Mouse (Mus musculus) forebrain, postnatal 0 days (tissue): ENCODE measurements around the gene Syne1. TPM values are rescaled to one million over a fixed set of nuclear protein-coding genes. Genes with fewer than 3 reads are reported as not detected.

Experiments used
- ATAC-seq: fragments of 200-750 bp; cut with Nextera tagmentation; 2 replicates; pipeline ENCODE4 v1.8.0; 2017; ENCODE audit warnings: mild to moderate bottlenecking, moderate library complexity
- DNase-seq: peaks from one replicate; pipeline ENCODE4 v3.0.0-alpha.2; 2015
- H3K27ac ChIP-seq: fragments of 300-500 bp; sonication (generic); 2 replicates; pipeline ENCODE4 v1.5.1; 2014; ENCODE audit warnings: low read depth, mild to moderate bottlenecking, antibody characterized with exemption, low read length, moderate library complexity, mixed read lengths
- H3K27me3 ChIP-seq: fragments of 300-500 bp; sonication (generic); 2 replicates; pipeline ENCODE4 v1.6.1; 2014; ENCODE audit warnings: mild to moderate bottlenecking, low read length, mixed read lengths; ENCODE audit not compliant: insufficient read depth
- H3K36me3 ChIP-seq: fragments of 300-500 bp; sonication (generic); 2 replicates; pipeline ENCODE4 v1.6.1; 2014; ENCODE audit warnings: mild to moderate bottlenecking, moderate library complexity; ENCODE audit not compliant: insufficient read depth
- H3K4me1 ChIP-seq: fragments of 300-500 bp; sonication (generic); 2 replicates; pipeline ENCODE4 v1.6.1; 2014; ENCODE audit warnings: antibody characterized with exemption; ENCODE audit not compliant: insufficient read depth
- H3K4me2 ChIP-seq: fragments of 300-500 bp; sonication (generic); 2 replicates; pipeline ENCODE4 v1.6.1; 2014; ENCODE audit warnings: low read depth, mild to moderate bottlenecking, moderate library complexity
- H3K4me3 ChIP-seq: fragments of 300-500 bp; sonication (generic); 2 replicates; pipeline ENCODE4 v1.5.1; 2014; ENCODE audit warnings: low read depth, low read length, mixed read lengths
- H3K9ac ChIP-seq: fragments of 300-500 bp; sonication (generic); 2 replicates; pipeline ENCODE4 v1.6.1; 2014; ENCODE audit warnings: mild to moderate bottlenecking
- H3K9me3 ChIP-seq: fragments of 300-500 bp; sonication (generic); 2 replicates; pipeline ENCODE4 v1.6.1; 2016; ENCODE audit warnings: low read length
- CTCF ChIP-seq: sonication (generic); IDR thresholded peaks from 2 replicates; pipeline ENCODE4 v1.5.1; 2016; ENCODE audit warnings: antibody characterized with exemption, control low read depth, low read depth
- WGBS: fragments of 180-500 bp; shearing (Covaris S2); extraction: QIAGEN DNeasy Blood & Tissue Kit; methylation state at CpG from one replicate; pipeline ENCODE4 v1.1.7; 2014; 5-methylcytosine and 5-hydroxymethylcytosine counted together
- polyA plus RNA-seq: library from polyadenylated mRNA; unstranded; fragments of >200 nt; fragmentation: Nextera tagmentation; extraction: Ambion mirVana; gene quantifications from 2 replicates; pipeline ENCODE4 v1.2.1, GENCODE M21; 2015
- total RNA-seq: library from RNA; depleted of rRNA; stranded (reverse); fragments of >200 nt; gene quantifications from 2 replicates; pipeline ENCODE4 v1.2.3, GENCODE M21; 2014

Gene Syne1
- total and polyA plus RNA-seq, 2 experiments from 2014 or later = 11.2 to 60.5 TPM

DNA sequence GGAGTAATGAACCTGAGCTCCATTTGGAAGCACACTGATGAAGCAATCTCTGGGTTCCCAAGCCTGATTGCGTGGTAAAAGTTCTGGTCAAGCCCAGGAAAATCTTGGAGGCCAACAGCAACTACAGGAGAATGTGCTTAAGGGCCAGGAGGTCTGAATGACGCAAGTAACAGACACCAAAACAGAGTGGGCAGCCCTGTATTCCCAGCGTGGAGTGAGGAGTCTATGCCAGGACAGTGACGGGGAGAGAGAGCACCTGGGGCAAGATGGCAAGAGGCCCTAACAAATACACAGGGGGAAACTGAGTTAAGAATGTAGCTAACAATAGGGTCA lies 411.4 kb downstream of the Syne1 start:
- Histone ChIP-seq H3K36me3 (peaks cover 3% of the 10 kb centered on the region; the same call in 1 of the 2 replicates), H3K4me2 (no peak overlapping the region), H3K4me3 (no peak overlapping the region), H3K27me3 (no peaks in the 10 kb centered on the region), H3K4me1 (no peaks in the 10 kb centered on the region), H3K9ac (no peak overlapping the region), H3K9me3 (no peaks in the 10 kb centered on the region), H3K27ac (no peak overlapping the region)
- WGBS = 86% methylated on average over 4 of the region's 4 CpGs
- no peak for TF ChIP-seq CTCF
- ATAC-seq (no peak), DNase-seq (no peak)

- Histone ChIP-seq H3K4me1 (no peaks in the 10 kb centered on the region), H3K9me3 (no peaks in the 10 kb centered on the region), H3K27me3 (no peaks in the 10 kb centered on the region), H3K4me3 (no peak overlapping the region), H3K9ac (no peak overlapping the region), H3K36me3 (peaks cover 3% of the 10 kb centered on the region; the same call in 1 of the 2 replicates), H3K4me2 (no peak overlapping the region), H3K27ac (no peak overlapping the region)
- WGBS = 91% methylated on average over 3 of the region's 3 CpGs
- DNase-seq (no peak), ATAC-seq (no peak)
- TF ChIP-seq CTCF = no peak
These were observed 411.9 kb downstream of the Syne1 start for GRCm38 (mm10) chr10:5139246-5139931.

GRCm38 (mm10) chr10:5132050-5132449 lies 419.2 kb downstream of the Syne1 start:
- Histone ChIP-seq H3K4me3 (no peak overlapping the region), H3K9ac (no peak overlapping the region), H3K27ac (no peak overlapping the region), H3K9me3 (no peaks in the 10 kb centered on the region), H3K27me3 (no peaks in the 10 kb centered on the region), H3K36me3 (peaks cover 4% of the 10 kb centered on the region; the same call in 1 of the 2 replicates), H3K4me1 (no peaks in the 10 kb centered on the region), H3K4me2 (no peak overlapping the region)
- WGBS = 74% methylated on average over 3 of the region's 3 CpGs
- ATAC-seq (peak; percentile 75), DNase-seq (no peak)
- no peak for TF ChIP-seq CTCF

DNA sequence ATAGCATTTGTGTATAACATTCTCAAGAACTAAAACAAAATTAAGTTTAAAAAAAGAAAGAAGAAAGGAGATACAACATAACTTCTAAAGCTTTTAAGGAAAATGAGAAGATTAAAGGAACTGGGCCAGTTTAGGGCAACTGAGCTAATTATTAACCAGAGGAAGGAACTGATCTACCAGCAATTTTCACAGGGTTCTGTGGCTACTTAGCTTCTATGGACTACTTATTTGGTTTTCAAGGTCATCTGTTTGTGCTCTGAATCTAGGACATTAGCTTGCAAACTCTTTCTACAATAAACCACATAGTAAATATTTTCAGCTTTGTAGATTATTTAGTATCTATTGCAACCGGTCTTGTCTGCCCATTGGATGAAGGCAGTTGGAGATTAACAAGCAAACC lies 420.8 kb downstream of the Syne1 start:
- Histone ChIP-seq H3K4me3 (no peak overlapping the region), H3K9me3 (no peaks in the 10 kb centered on the region), H3K27ac (no peak overlapping the region), H3K36me3 (peaks cover 14% of the 10 kb centered on the region; the same call in 1 of the 2 replicates), H3K4me2 (no peak overlapping the region), H3K9ac (no peak overlapping the region), H3K27me3 (no peaks in the 10 kb centered on the region), H3K4me1 (no peaks in the 10 kb centered on the region)
- no peak for DNase-seq
- no peak for ATAC-seq
- no peak for TF ChIP-seq CTCF
- WGBS = 94% methylated on average over 1 of the region's 1 CpGs

DNA sequence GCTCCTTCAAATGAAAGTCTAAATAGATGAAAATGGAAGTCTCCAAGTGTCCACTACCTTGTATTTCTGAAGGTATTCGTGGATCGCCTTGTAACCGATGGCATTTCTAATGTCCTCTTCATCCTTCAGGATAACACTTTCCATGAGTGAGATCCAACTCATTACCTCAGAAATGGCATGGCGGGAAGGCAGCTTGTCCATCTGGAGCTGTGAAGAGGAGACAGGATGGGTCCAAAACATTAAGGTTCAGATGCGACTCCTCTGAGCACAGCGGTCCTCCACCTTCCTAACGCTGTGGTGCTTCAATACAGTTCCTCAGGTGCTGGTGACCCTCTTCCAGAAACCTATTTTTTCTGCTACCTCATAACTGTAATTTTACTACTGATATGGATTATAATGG lies 426.5 kb downstream of the Syne1 start:
- TF ChIP-seq CTCF = no peak
- Histone ChIP-seq H3K27ac (no peak overlapping the region), H3K9ac (no peak overlapping the region), H3K27me3 (no peaks in the 10 kb centered on the region), H3K4me3 (no peak overlapping the region), H3K9me3 (no peaks in the 10 kb centered on the region), H3K4me1 (no peaks in the 10 kb centered on the region), H3K4me2 (no peak overlapping the region), H3K36me3 (peaks cover 28% of the 10 kb centered on the region; the same call in 1 of the 2 replicates)
- ATAC-seq = no peak
- WGBS = 96% methylated on average over 7 of the region's 7 CpGs
- no peak for DNase-seq

- ATAC-seq = no peak
- no peak for DNase-seq
- H3K27ac ChIP-seq = no peak overlapping the region
- no peaks in the 10 kb centered on the region for H3K4me1 ChIP-seq
- no peaks in the 10 kb centered on the region for H3K27me3 ChIP-seq
- H3K4me3 ChIP-seq = no peak overlapping the region
- H3K9ac ChIP-seq = no peak overlapping the region
- 89% methylated on average over 6 of the region's 6 CpGs for WGBS
- H3K36me3 ChIP-seq = peaks cover 23% of the 10 kb centered on the region
- TF ChIP-seq CTCF = no peak
- H3K4me2 ChIP-seq = no peak overlapping the region
- H3K9me3 ChIP-seq = no peaks in the 10 kb centered on the region
These were observed 434.6 kb downstream of the Syne1 start for GRCm38 (mm10) chr10:5116720-5117119.

DNA sequence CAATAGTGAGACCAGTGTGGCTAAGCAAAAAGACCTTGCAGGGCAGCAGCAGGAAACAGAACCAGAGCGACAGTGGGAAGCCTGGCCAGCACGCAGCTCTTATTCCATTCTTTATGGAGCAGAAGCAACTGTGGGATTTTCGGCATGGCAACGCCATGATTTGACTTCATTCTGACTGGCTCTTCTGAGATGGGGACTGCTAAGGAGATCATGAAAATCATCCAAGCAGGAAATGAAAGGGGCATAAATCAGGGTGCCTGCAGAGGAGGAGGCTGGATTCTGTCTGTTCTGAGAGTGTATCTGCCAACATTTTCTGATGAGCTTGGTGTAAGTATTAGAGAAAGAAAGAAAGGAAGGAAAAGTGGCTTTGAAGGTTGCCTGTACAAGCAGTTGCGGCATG lies 435.1 kb downstream of the Syne1 start:
- ATAC-seq = no peak
- no peak overlapping the region for H3K9ac ChIP-seq
- H3K27ac ChIP-seq = no peak overlapping the region
- TF ChIP-seq CTCF = no peak
- no peak overlapping the region for H3K4me2 ChIP-seq
- no peaks in the 10 kb centered on the region for H3K9me3 ChIP-seq
- no peaks in the 10 kb centered on the region for H3K27me3 ChIP-seq
- H3K4me1 ChIP-seq = no peaks in the 10 kb centered on the region
- no peak overlapping the region for H3K4me3 ChIP-seq
- WGBS = 86% methylated on average over 5 of the region's 5 CpGs
- peaks cover 23% of the 10 kb centered on the region for H3K36me3 ChIP-seq
- DNase-seq = no peak

DNA sequence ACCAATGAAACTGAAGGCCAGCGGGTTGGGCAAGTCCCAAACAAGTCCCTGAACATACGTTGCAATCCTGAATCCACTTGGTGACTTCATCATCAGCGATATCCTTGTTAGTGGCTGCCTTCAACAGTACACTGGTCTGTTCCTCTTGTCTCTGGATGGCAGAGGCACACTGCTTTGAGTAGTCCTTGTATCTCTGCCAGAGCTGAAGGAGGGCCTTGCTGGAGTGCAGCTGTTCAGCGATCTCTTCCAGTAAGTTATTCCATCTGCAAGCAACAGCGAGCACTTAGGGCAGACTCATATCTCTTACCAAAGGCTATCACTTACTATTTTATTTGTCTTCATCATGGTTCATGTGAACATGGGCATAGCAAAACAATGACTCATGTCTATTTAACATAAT lies 440.5 kb downstream of the Syne1 start:
- no peak for DNase-seq
- no peak overlapping the region for H3K27ac ChIP-seq
- 87% methylated on average over 5 of the region's 5 CpGs for WGBS

More for the DNA sequence above, 440.5 kb downstream of the Syne1 start:
- TF ChIP-seq CTCF = no peak
- Histone ChIP-seq H3K36me3 (peaks cover 20% of the 10 kb centered on the region), H3K9me3 (no peaks in the 10 kb centered on the region), H3K4me1 (no peaks in the 10 kb centered on the region), H3K4me3 (no peak overlapping the region), H3K9ac (no peak overlapping the region), H3K4me2 (no peak overlapping the region), H3K27me3 (no peaks in the 10 kb centered on the region)
- ATAC-seq = no peak
